Mouse (Mus musculus): ENCODE measurements at regions not wholly inside any gene's neighbourhood (a gene's known extent, or its start where the extent isn't known, plus 50 kb on each side); places are given as distances from the start of the nearest gene placed in this dataset.

DNA sequence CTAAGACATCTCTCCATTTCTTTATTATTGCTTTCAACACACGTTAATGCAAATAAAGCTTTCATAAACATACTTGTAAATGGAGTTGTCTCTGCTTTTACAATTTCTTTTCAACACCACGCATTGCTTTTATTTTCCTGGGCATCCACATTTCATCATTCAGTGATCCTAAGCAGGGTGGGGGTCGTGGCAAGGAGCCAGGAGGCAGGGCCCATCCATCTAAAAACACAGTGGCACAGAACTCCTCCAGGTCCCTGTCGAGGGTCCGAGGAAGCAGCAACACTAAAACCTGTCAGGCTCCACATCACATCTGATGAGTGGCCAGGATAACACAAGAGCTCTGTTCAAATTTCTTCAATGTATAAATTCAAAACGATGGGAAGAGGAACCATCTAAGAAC, 359.8 kb upstream of the Mmadhc start:
- no peak for ATAC-seq
- no peak overlapping the region for H3K27ac ChIP-seq (ENCODE audit: low read length)
- H3K4me3 ChIP-seq (ENCODE audit: low read depth, low read length): no peak overlapping the region
- H3K9ac ChIP-seq (ENCODE audit: low read depth, low read length): no peak overlapping the region
- no peaks in the 10 kb centered on the region for H3K9me3 ChIP-seq (replicated peaks; ENCODE audit: control insufficient read depth, low read length, poor library complexity, severe bottlenecking)
- no peaks in the 10 kb centered on the region for H3K27me3 ChIP-seq (ENCODE audit: control insufficient read depth, insufficient read depth, low read depth, low read length)
- no peaks in the 10 kb centered on the region for H3K36me3 ChIP-seq (ENCODE audit: control insufficient read depth, insufficient read depth, low read length)
- WGBS: 85% methylated on average over 6 of the region's 6 CpGs
- H3K4me1 ChIP-seq (ENCODE audit: control insufficient read depth, insufficient read depth, low read length): no peaks in the 10 kb centered on the region
- no peak overlapping the region for H3K4me2 ChIP-seq (ENCODE audit: low read length)

DNA sequence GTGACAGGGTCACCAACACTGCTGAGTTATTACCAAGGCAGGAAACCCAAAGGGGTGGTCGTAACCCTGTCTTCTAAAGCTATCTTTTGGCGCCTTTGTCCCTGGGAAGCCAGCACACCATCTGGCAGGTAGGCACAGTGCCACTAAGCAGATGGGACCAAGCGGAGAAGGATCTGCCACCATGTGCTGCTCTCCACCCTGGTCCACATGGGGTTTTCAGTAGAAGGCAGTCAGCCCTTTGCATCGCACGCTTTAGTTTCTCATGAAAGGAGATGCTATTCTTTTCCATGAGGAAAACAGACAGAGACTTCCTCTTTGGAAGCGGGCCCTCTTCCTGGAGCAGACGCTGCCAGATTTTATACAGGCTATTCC, 358.3 kb upstream of the Mmadhc start:
- H3K4me3 ChIP-seq (ENCODE audit: low read depth, low read length): no peak overlapping the region
- H3K27ac ChIP-seq (ENCODE audit: low read length): no peak overlapping the region
- no peak overlapping the region for H3K4me2 ChIP-seq (ENCODE audit: low read length)
- H3K9me3 ChIP-seq (replicated peaks; ENCODE audit: control insufficient read depth, low read length, poor library complexity, severe bottlenecking): no peaks in the 10 kb centered on the region
- H3K36me3 ChIP-seq (ENCODE audit: control insufficient read depth, insufficient read depth, low read length): no peaks in the 10 kb centered on the region
- H3K4me1 ChIP-seq (ENCODE audit: control insufficient read depth, insufficient read depth, low read length): peaks cover 1% of the 10 kb centered on the region
- peak; percentile 72 for ATAC-seq
- no peak overlapping the region for H3K9ac ChIP-seq (ENCODE audit: low read depth, low read length)
- H3K27me3 ChIP-seq (ENCODE audit: control insufficient read depth, insufficient read depth, low read depth, low read length): no peaks in the 10 kb centered on the region
- 72% methylated on average over 7 of the region's 7 CpGs for WGBS

DNA sequence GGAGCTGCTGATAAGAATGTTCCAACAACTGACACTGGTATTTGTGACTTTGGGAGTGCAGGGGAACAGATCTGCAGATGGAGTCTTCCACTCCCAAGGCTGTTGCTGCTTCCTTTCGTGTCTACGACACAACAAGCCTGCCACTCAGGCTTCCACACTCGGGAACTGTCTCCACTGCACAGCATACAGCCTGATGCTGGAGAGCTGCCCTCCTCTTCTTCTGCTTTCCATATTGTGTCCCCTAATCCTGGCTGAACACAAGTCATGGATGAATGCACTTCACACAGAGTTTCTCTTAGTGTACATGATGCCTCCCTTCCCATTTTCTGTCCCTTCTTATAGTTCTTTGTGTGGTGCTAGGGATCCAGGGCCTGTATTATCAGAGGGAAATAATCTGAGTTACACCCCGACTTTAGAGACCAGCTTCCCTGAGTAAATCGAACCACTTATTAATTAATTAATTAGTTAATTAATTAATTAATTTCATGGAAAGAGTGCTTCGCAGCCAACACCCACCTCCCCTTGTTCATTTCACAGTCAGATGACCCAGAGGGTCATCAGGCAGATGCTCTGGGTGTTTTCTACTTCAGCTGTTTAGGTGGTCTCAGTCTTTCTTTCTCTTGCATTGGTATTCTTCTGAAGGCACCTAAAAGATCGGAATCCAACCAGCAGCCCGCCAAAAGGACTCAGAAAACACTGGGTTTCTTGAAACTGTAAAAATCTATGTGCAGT, 357.8 kb upstream of the Mmadhc start:
- no peak overlapping the region for H3K4me2 ChIP-seq (ENCODE audit: low read length)
- H3K9ac ChIP-seq (ENCODE audit: low read depth, low read length): no peak overlapping the region
- H3K9me3 ChIP-seq (replicated peaks; ENCODE audit: control insufficient read depth, low read length, poor library complexity, severe bottlenecking): no peaks in the 10 kb centered on the region
- WGBS: 64% methylated on average over 8 of the region's 8 CpGs
- H3K4me3 ChIP-seq (ENCODE audit: low read depth, low read length): no peak overlapping the region
- no peaks in the 10 kb centered on the region for H3K36me3 ChIP-seq (ENCODE audit: control insufficient read depth, insufficient read depth, low read length)
- H3K4me1 ChIP-seq (ENCODE audit: control insufficient read depth, insufficient read depth, low read length): peaks cover 5% of the 10 kb centered on the region
- H3K27ac ChIP-seq (ENCODE audit: low read length): no peak overlapping the region
- H3K27me3 ChIP-seq (ENCODE audit: control insufficient read depth, insufficient read depth, low read depth, low read length): no peaks in the 10 kb centered on the region
- ATAC-seq: no peak

DNA sequence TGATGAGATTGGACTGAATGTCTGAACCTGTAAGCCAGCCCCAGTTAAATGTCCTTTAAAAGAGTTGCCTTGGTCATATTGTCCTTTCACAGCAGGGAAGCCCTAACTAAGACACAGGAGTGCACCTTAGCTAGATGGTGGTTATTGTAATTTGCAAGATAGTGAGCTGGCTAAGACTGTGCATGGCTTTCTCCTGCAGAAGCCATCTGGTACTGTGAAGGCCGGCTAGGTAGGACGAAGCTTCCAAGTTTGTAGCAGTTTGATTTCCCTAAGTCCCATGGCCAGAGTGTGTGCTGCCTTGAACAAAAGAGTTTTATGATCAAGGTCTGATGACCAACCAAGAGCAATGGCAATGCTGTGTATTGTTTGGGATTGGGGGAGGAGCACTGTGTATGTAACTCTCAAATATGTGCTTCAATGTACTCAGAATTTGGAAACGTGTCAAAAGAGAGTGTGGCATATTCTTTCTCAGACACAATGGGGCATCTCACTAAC, 356.6 kb upstream of the Mmadhc start:
- H3K9ac ChIP-seq (ENCODE audit: low read depth, low read length): no peak overlapping the region
- no peaks in the 10 kb centered on the region for H3K36me3 ChIP-seq (ENCODE audit: control insufficient read depth, insufficient read depth, low read length)
- H3K9me3 ChIP-seq (replicated peaks; ENCODE audit: control insufficient read depth, low read length, poor library complexity, severe bottlenecking): no peaks in the 10 kb centered on the region
- ATAC-seq: no peak
- H3K27me3 ChIP-seq (ENCODE audit: control insufficient read depth, insufficient read depth, low read depth, low read length): no peaks in the 10 kb centered on the region
- H3K4me3 ChIP-seq (ENCODE audit: low read depth, low read length): no peak overlapping the region
- WGBS: 84% methylated on average over 3 of the region's 3 CpGs
- H3K27ac ChIP-seq (ENCODE audit: low read length): no peak overlapping the region
- peaks cover 5% of the 10 kb centered on the region for H3K4me1 ChIP-seq (ENCODE audit: control insufficient read depth, insufficient read depth, low read length)
- H3K4me2 ChIP-seq (ENCODE audit: low read length): no peak overlapping the region

DNA sequence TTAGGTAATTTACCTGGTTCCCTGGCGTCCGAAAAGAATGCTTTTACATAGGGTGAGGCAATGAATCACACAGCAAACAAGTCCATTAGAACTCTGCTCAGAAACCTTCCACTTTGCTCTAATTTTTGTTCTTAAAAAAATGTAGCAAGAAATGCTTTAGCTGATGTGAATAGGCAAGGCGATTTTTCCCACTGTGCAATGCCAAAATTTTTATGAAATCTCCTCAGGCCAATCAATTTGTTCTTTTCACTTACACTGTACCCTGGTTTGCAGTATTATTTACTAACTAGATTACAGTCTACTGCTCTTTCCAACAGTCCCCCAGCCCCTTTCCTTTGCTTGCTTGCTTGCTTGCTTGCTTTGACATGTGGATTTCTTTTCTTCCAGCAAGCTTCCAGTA, 353.1 kb upstream of the Mmadhc start:
- Histone ChIP-seq H3K4me2 (ENCODE audit: low read length) (no peak overlapping the region), H3K4me3 (ENCODE audit: low read depth, low read length) (no peak overlapping the region), H3K4me1 (ENCODE audit: control insufficient read depth, insufficient read depth, low read length) (peaks cover 5% of the 10 kb centered on the region), H3K27me3 (ENCODE audit: control insufficient read depth, insufficient read depth, low read depth, low read length) (no peaks in the 10 kb centered on the region), H3K9ac (ENCODE audit: low read depth, low read length) (peak overlapping the region; percentile 38; the same call in 1 of the 2 replicates), H3K27ac (ENCODE audit: low read length) (no peak overlapping the region), H3K9me3 (replicated peaks; ENCODE audit: control insufficient read depth, low read length, poor library complexity, severe bottlenecking) (no peaks in the 10 kb centered on the region), H3K36me3 (ENCODE audit: control insufficient read depth, insufficient read depth, low read length) (no peaks in the 10 kb centered on the region)
- ATAC-seq: no peak
- 71% methylated on average over 3 of the region's 3 CpGs for WGBS

DNA sequence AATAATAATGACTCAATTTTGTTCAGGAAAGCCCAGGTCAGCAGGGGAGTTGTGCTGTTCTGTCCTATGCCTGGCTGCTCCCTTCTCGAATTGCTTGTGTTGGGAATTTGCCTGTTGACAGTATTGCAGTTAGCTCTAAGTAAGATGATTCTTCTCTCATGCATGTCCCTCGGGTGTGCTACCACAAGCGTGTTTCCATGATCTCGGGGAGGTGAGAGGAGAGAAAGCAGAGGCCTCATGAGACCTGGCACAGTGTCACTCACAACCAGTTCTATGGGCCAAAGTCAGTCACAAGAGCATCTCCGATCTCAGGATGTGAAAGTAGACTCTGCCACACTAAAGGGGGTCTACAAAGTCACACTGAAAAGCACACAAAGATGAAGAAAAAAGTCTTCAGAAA, 346.6 kb upstream of the Mmadhc start:
- no peak for ATAC-seq

DNA sequence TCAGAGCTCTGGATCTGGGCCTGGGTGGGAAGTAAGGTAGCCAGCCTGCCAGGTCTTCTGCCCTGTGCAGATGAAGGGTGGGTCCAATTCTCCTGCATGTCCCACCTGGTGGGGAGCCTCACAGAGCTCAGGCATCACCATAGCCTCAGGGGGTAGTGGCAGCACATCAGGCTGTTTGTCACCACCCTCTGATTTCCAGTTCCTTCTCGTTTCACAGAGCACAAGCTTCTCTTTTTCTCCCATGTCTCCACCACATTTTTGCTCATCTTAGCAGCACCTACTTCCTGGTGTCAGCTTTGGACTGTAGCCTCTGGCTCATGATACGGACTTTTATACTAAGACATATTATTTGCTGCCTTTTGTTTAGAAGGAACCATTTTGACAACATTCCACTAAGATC, 345.6 kb upstream of the Mmadhc start:
- Histone ChIP-seq H3K4me3 (ENCODE audit: low read depth, low read length) (no peak overlapping the region), H3K4me2 (ENCODE audit: low read length) (no peak overlapping the region), H3K9me3 (replicated peaks; ENCODE audit: control insufficient read depth, low read length, poor library complexity, severe bottlenecking) (no peaks in the 10 kb centered on the region), H3K9ac (ENCODE audit: low read depth, low read length) (no peak overlapping the region), H3K4me1 (ENCODE audit: control insufficient read depth, insufficient read depth, low read length) (no peaks in the 10 kb centered on the region), H3K36me3 (ENCODE audit: control insufficient read depth, insufficient read depth, low read length) (no peaks in the 10 kb centered on the region), H3K27ac (ENCODE audit: low read length) (no peak overlapping the region), H3K27me3 (ENCODE audit: control insufficient read depth, insufficient read depth, low read depth, low read length) (no peaks in the 10 kb centered on the region)
- no peak for ATAC-seq
- 60% methylated on average over 2 of the region's 2 CpGs for WGBS

More for the DNA sequence above, 346.6 kb upstream of the Mmadhc start:
- Histone ChIP-seq H3K27me3 (ENCODE audit: control insufficient read depth, insufficient read depth, low read depth, low read length) (no peaks in the 10 kb centered on the region), H3K4me3 (ENCODE audit: low read depth, low read length) (no peak overlapping the region), H3K36me3 (ENCODE audit: control insufficient read depth, insufficient read depth, low read length) (no peaks in the 10 kb centered on the region), H3K9ac (ENCODE audit: low read depth, low read length) (no peak overlapping the region), H3K27ac (ENCODE audit: low read length) (no peak overlapping the region), H3K9me3 (replicated peaks; ENCODE audit: control insufficient read depth, low read length, poor library complexity, severe bottlenecking) (no peaks in the 10 kb centered on the region), H3K4me1 (ENCODE audit: control insufficient read depth, insufficient read depth, low read length) (no peaks in the 10 kb centered on the region), H3K4me2 (ENCODE audit: low read length) (no peak overlapping the region)
- 82% methylated on average over 5 of the region's 5 CpGs for WGBS

DNA sequence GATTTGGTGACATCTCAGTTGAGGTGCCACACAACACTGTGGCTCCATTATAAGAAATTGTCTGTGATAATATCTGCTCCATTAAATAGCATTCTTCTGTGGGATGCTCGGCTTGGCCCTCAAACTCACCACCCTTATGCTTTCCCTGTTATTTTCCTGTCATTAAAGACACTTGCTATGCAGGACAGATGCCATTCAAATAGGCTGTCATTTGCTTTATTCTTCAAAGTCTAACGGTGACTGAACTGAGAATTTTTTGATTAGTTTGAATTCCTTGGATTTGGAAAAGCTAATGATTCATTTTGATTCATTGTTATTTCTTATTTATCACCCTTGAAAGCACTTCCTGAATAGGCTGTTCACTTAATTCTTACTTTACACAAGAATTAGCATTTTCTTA, 339.3 kb upstream of the Mmadhc start:
- Histone ChIP-seq H3K9ac (ENCODE audit: low read depth, low read length) (no peak overlapping the region), H3K4me3 (ENCODE audit: low read depth, low read length) (no peak overlapping the region), H3K27ac (ENCODE audit: low read length) (no peak overlapping the region), H3K9me3 (replicated peaks; ENCODE audit: control insufficient read depth, low read length, poor library complexity, severe bottlenecking) (no peaks in the 10 kb centered on the region), H3K27me3 (ENCODE audit: control insufficient read depth, insufficient read depth, low read depth, low read length) (no peaks in the 10 kb centered on the region), H3K4me1 (ENCODE audit: control insufficient read depth, insufficient read depth, low read length) (no peaks in the 10 kb centered on the region), H3K36me3 (ENCODE audit: control insufficient read depth, insufficient read depth, low read length) (no peaks in the 10 kb centered on the region), H3K4me2 (ENCODE audit: low read length) (no peak overlapping the region)
- no peak for ATAC-seq
- 46% methylated on average over 2 of the region's 2 CpGs for WGBS

DNA sequence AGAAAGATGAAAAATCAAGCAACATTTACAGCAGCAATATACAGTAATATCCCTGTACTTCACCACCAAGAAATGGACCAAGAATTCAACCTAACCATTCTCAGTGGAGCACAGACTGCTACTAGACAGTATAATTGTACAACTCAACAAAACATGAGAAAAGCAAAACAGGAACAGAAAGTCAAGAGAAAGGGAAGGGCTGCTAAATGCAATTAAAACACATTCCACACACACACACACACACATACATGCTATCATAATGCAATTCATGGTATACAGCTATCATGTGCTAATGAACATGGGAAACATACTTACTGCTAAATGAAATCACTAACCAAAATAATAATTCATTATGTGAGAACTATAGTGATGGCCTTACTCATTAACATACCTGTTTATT, 335.2 kb upstream of the Mmadhc start:
- H3K9me3 ChIP-seq (replicated peaks; ENCODE audit: control insufficient read depth, low read length, poor library complexity, severe bottlenecking): no peaks in the 10 kb centered on the region
- H3K4me3 ChIP-seq (ENCODE audit: low read depth, low read length): no peak overlapping the region
- no peak overlapping the region for H3K9ac ChIP-seq (ENCODE audit: low read depth, low read length)
- H3K4me1 ChIP-seq (ENCODE audit: control insufficient read depth, insufficient read depth, low read length): no peaks in the 10 kb centered on the region
- no peaks in the 10 kb centered on the region for H3K27me3 ChIP-seq (ENCODE audit: control insufficient read depth, insufficient read depth, low read depth, low read length)
- H3K27ac ChIP-seq (ENCODE audit: low read length): no peak overlapping the region
- H3K4me2 ChIP-seq (ENCODE audit: low read length): no peak overlapping the region
- no peaks in the 10 kb centered on the region for H3K36me3 ChIP-seq (ENCODE audit: control insufficient read depth, insufficient read depth, low read length)
- ATAC-seq: no peak
